Mouse (Mus musculus) lung, postnatal 0 days (tissue): ENCODE data around the gene Slc19a2.

Experiments
- CTCF ChIP-seq: IDR thresholded peaks from 2 replicates; pipeline ENCODE4 v1.5.1; 2016; ENCODE audit warnings: antibody characterized with exemption, mild to moderate bottlenecking
- EP300 ChIP-seq: IDR thresholded peaks from 2 replicates; pipeline ENCODE4 v1.6.1; 2016; ENCODE audit warnings: antibody characterized with exemption, mild to moderate bottlenecking, control low read depth

GRCm38 (mm10) chr1:164199551-164199950 lies 49.3 kb upstream of the Slc19a2 start:
- TF ChIP-seq CTCF (no peak), EP300 (no peak)
